Mouse (Mus musculus) lung, embryonic 14.5 days (tissue): Measurements from ENCODE around the gene Clic4. TPM values are rescaled to one million over a fixed set of nuclear protein-coding genes. Genes with fewer than 3 reads are reported as not detected.

ENCODE experiments used
- ATAC-seq: fragments of 200-750 bp; cut with Nextera tagmentation; 2 replicates; pipeline ENCODE4 v1.8.0; 2017; ENCODE audit warnings: mild to moderate bottlenecking, moderate TSS enrichment, moderate library complexity; ENCODE audit not compliant: insufficient read depth
- DNase-seq: peaks from one replicate; pipeline ENCODE4 v3.0.0-alpha.2; 2015
- H3K27ac ChIP-seq: fragments of 300-500 bp; sonication (generic); 2 replicates; pipeline ENCODE4 v1.5.1; 2014; ENCODE audit warnings: low read depth, mild to moderate bottlenecking, moderate library complexity
- H3K27me3 ChIP-seq: fragments of 300-500 bp; sonication (generic); 2 replicates; pipeline ENCODE4 v1.6.1; 2014; ENCODE audit warnings: low read length, control low read depth; ENCODE audit not compliant: insufficient read depth
- H3K36me3 ChIP-seq: fragments of 300-500 bp; sonication (generic); 2 replicates; pipeline ENCODE4 v1.6.1; 2014; ENCODE audit warnings: control low read depth; ENCODE audit not compliant: insufficient read depth
- H3K4me1 ChIP-seq: fragments of 300-500 bp; sonication (generic); 2 replicates; pipeline ENCODE4 v1.6.1; 2014; ENCODE audit warnings: antibody characterized with exemption, control low read depth; ENCODE audit not compliant: insufficient read depth
- H3K4me2 ChIP-seq: fragments of 300-500 bp; sonication (generic); 2 replicates; pipeline ENCODE4 v1.6.1; 2014; ENCODE audit warnings: mild to moderate bottlenecking
- H3K4me3 ChIP-seq: fragments of 300-500 bp; sonication (generic); 2 replicates; pipeline ENCODE4 v1.5.1; 2014; ENCODE audit warnings: low read depth, low read length
- H3K9ac ChIP-seq: fragments of 300-500 bp; sonication (generic); 2 replicates; pipeline ENCODE4 v1.6.1; 2014
- H3K9me3 ChIP-seq: fragments of 300-500 bp; sonication (generic); 2 replicates; pipeline ENCODE4 v1.6.1; 2016; ENCODE audit warnings: low read depth, low read length, control low read depth
- CTCF ChIP-seq: IDR thresholded peaks from 2 replicates; pipeline ENCODE4 v1.5.1; 2016; ENCODE audit warnings: antibody characterized with exemption, low read depth
- WGBS: fragments of 180-500 bp; shearing (Covaris S2); extraction: QIAGEN DNeasy Blood & Tissue Kit; methylation state at CpG from one replicate; pipeline ENCODE4 v1.1.7; 2014; 5-methylcytosine and 5-hydroxymethylcytosine counted together
- polyA plus RNA-seq: library from polyadenylated mRNA; unstranded; fragments of >200 nt; fragmentation: Nextera tagmentation; extraction: Ambion mirVana; gene quantifications from 2 replicates; pipeline ENCODE4 v1.2.1, GENCODE M21; 2014

Gene Clic4
- polyA plus RNA-seq, 1 experiment from 2014 or later: 133 TPM

GRCm38 (mm10) chr4:135205711-135206600, 66.7 kb downstream of the Clic4 start:
- no peaks in the 10 kb centered on the region for H3K9me3 ChIP-seq
- peak; percentile 95 for TF ChIP-seq CTCF
- ATAC-seq: peak; percentile 73

GRCm38 (mm10) chr4:135205254-135205653, 67.4 kb downstream of the Clic4 start:
- 16% methylated on average over 5 of the region's 5 CpGs for WGBS
- Histone ChIP-seq H3K9ac (no peak overlapping the region), H3K9me3 (no peaks in the 10 kb centered on the region), H3K36me3 (no peaks in the 10 kb centered on the region), H3K27ac (no peak overlapping the region), H3K4me1 (no peaks in the 10 kb centered on the region; the same call in 1 of the 2 replicates), H3K4me2 (no peak overlapping the region), H3K27me3 (peaks cover 15% of the 10 kb centered on the region), H3K4me3 (no peak overlapping the region)
- DNase-seq (no peak), ATAC-seq (no peak)
- TF ChIP-seq CTCF: no peak

More at GRCm38 (mm10) chr4:135205711-135206600, 66.7 kb downstream of the Clic4 start:
- 0 out of 2 replicates have a peak overlapping the region, but pooled peaks have one; percentile 30 for H3K27ac ChIP-seq
- H3K27me3 ChIP-seq: peaks cover 15% of the 10 kb centered on the region
- no peaks in the 10 kb centered on the region; the same call in 1 of the 2 replicates for H3K4me1 ChIP-seq
- peak overlapping the region; percentile 36 for H3K9ac ChIP-seq
- peak overlapping the region; percentile 37 for H3K4me3 ChIP-seq
- H3K36me3 ChIP-seq: no peaks in the 10 kb centered on the region
- 2% methylated on average over 47 of the region's 47 CpGs for WGBS
- peak overlapping the region; percentile 80 for H3K4me2 ChIP-seq
- peak; percentile 95 for DNase-seq

DNA sequence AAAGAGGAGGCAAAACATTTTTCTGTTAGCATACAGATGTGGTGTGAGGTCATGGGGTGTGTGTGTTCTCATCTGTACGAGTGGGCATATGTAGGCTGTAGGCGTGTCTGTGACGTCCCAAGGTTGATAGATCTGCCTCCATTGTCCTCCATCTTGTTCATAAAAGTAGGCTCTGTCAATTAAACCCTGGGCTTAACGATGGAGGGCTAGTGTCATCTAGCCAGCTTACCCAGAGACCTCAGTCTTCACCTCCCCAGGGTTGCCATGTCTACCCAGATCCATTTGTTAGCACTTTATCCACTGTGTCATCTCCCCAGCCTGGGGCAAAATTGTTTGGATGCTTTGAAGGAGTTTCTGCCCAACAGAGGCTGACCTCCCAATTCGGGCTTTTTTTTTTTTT, 67.9 kb downstream of the Clic4 start:
- TF ChIP-seq CTCF: no peak
- DNase-seq (no peak), ATAC-seq (no peak)
- Histone ChIP-seq H3K27ac (no peak overlapping the region), H3K27me3 (peaks cover 15% of the 10 kb centered on the region), H3K9ac (no peak overlapping the region), H3K36me3 (no peaks in the 10 kb centered on the region), H3K4me2 (no peak overlapping the region), H3K4me1 (no peaks in the 10 kb centered on the region; the same call in 1 of the 2 replicates), H3K9me3 (no peaks in the 10 kb centered on the region), H3K4me3 (no peak overlapping the region)
- 41% methylated on average over 5 of the region's 5 CpGs for WGBS

- Histone ChIP-seq H3K4me2 (peak overlapping the region; percentile 72), H3K27me3 (peaks cover 15% of the 10 kb centered on the region), H3K36me3 (no peaks in the 10 kb centered on the region), H3K4me1 (no peaks in the 10 kb centered on the region; the same call in 1 of the 2 replicates), H3K9ac (no peak overlapping the region), H3K9me3 (no peaks in the 10 kb centered on the region), H3K27ac (no peak overlapping the region), H3K4me3 (peak overlapping the region; percentile 33)
- 9% methylated on average over 17 of the region's 17 CpGs for WGBS
- TF ChIP-seq CTCF: no peak
- DNase-seq: peak; percentile 30
- ATAC-seq: no peak
Observed at GRCm38 (mm10) chr4:135203806-135204560, 68.6 kb downstream of the Clic4 start.

DNA sequence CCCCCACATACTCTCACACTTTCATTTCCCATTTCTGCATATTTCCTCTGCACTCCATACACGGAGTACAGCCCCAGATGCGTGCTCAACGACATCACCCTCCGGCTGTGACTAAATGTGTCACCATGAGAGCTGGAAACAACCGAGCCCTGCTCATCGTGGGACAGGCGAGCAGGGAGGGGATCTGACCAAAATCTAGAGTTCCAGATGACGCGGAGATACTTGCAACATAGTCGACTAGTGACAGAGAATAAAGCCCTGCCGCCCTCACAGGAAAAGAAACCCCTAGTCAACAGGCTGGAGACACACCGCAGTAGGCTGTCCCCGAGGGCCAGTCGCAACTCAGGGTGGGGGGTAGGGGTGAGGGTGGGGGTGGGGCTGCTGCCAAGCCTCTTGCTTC, 69.3 kb downstream of the Clic4 start:
- ATAC-seq (peak; percentile 25; the same call in 1 of the 2 replicates), DNase-seq (peak; percentile 69)
- Histone ChIP-seq H3K27ac (no peak overlapping the region), H3K9ac (peak overlapping the region; percentile 32), H3K27me3 (peaks cover 15% of the 10 kb centered on the region), H3K9me3 (no peaks in the 10 kb centered on the region), H3K4me3 (peak overlapping the region; percentile 33), H3K36me3 (no peaks in the 10 kb centered on the region), H3K4me2 (peak overlapping the region; percentile 72), H3K4me1 (no peaks in the 10 kb centered on the region; the same call in 1 of the 2 replicates)
- no peak for TF ChIP-seq CTCF
- 1% methylated on average over 14 of the region's 14 CpGs for WGBS

DNA sequence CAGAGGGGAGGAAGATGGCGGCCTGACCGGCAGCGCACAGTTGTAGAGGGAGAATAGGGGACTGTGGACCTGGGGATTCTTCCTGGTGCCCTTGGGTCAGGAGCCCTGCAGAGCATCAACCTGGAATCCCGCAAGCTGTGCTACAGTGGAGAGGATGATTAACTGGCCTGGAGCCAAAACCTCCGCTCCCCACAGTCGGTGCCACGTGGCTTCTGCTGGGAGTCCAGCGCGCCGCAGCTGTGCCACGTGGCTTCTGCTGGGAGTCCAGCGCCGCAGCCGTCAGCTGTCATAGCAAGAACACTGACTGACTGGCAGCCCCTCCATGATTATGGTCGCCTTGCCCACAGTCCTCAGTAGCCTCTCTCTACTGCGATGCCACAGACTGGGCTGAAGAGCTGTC, 70.8 kb downstream of the Clic4 start:
- no peak overlapping the region for H3K27ac ChIP-seq
- no peak overlapping the region for H3K4me3 ChIP-seq
- ATAC-seq: no peak
- no peak overlapping the region for H3K4me2 ChIP-seq
- peak; percentile 37 for DNase-seq
- H3K36me3 ChIP-seq: no peaks in the 10 kb centered on the region
- TF ChIP-seq CTCF: no peak
- no peak overlapping the region for H3K9ac ChIP-seq
- H3K27me3 ChIP-seq: peaks cover 15% of the 10 kb centered on the region
- H3K4me1 ChIP-seq: no peaks in the 10 kb centered on the region; the same call in 1 of the 2 replicates
- WGBS: 72% methylated on average over 16 of the region's 16 CpGs
- no peaks in the 10 kb centered on the region for H3K9me3 ChIP-seq

GRCm38 (mm10) chr4:135197857-135198256, 74.8 kb downstream of the Clic4 start:
- ATAC-seq: no peak
- Histone ChIP-seq H3K27ac (no peak overlapping the region), H3K9me3 (no peaks in the 10 kb centered on the region), H3K27me3 (no peaks in the 10 kb centered on the region), H3K36me3 (no peaks in the 10 kb centered on the region), H3K9ac (no peak overlapping the region), H3K4me3 (no peak overlapping the region), H3K4me1 (no peaks in the 10 kb centered on the region), H3K4me2 (no peak overlapping the region)
- 71% methylated on average over 8 of the region's 8 CpGs for WGBS
- DNase-seq: no peak
- TF ChIP-seq CTCF: no peak
